Mouse (Mus musculus) liver, embryonic 13.5 days (tissue): ENCODE data around the gene Tmprss12. TPM values are rescaled to one million over a fixed set of nuclear protein-coding genes. Genes with fewer than 3 reads are reported as not detected.
"Not testable (repeated sequence)": the region's sequence is repeated elsewhere in the genome, so short reads cannot be mapped to it uniquely, and the experiment has no call there.

Source experiments
- ATAC-seq: fragments of 200-750 bp; cut with Nextera tagmentation; 2 replicates; pipeline ENCODE4 v1.8.0; 2017; ENCODE audit warnings: low read depth, mild to moderate bottlenecking, moderate number of reproducible peaks, moderate library complexity
- DNase-seq: peaks from one replicate; pipeline ENCODE4 v3.0.0; 2022
- H3K27ac ChIP-seq: fragments of 300-500 bp; sonication (generic); 2 replicates; pipeline ENCODE4 v1.5.1; 2015; ENCODE audit warnings: moderate library complexity, mild to moderate bottlenecking, inconsistent platforms
- H3K27me3 ChIP-seq: fragments of 300-500 bp; sonication (generic); 2 replicates; pipeline ENCODE4 v1.6.1; 2015; ENCODE audit warnings: mild to moderate bottlenecking, inconsistent platforms
- H3K36me3 ChIP-seq: fragments of 300-500 bp; sonication (generic); 2 replicates; pipeline ENCODE4 v1.6.1; 2015; ENCODE audit warnings: mild to moderate bottlenecking, inconsistent platforms
- H3K4me1 ChIP-seq: fragments of 300-500 bp; sonication (generic); replicated peaks from 2 replicates; pipeline ENCODE4 v1.6.1; 2015; ENCODE audit warnings: inconsistent platforms
- H3K4me2 ChIP-seq: fragments of 300-500 bp; sonication (generic); 2 replicates; pipeline ENCODE4 v1.6.1; 2015; ENCODE audit warnings: inconsistent platforms, mild to moderate bottlenecking, moderate library complexity
- H3K4me3 ChIP-seq: fragments of 300-500 bp; sonication (generic); replicated peaks from 2 replicates; pipeline ENCODE4 v1.5.1; 2015; ENCODE audit warnings: mild to moderate bottlenecking, inconsistent platforms
- H3K9ac ChIP-seq: fragments of 300-500 bp; sonication (generic); 2 replicates; pipeline ENCODE4 v1.6.1; 2015; ENCODE audit warnings: mild to moderate bottlenecking, inconsistent platforms
- H3K9me3 ChIP-seq: fragments of 300-500 bp; sonication (generic); replicated peaks from 2 replicates; pipeline ENCODE4 v1.6.1; 2016; ENCODE audit warnings: inconsistent platforms
- WGBS: fragments of 180-500 bp; shearing (Covaris S2); methylation state at CpG from one replicate; pipeline ENCODE4 v1.1.7; 2015; ENCODE audit not compliant: insufficient replicate concordance; 5-methylcytosine and 5-hydroxymethylcytosine counted together
- polyA plus RNA-seq: library from polyadenylated mRNA; unstranded; fragments of >200 nt; fragmentation: Nextera tagmentation; extraction: Ambion mirVana; gene quantifications from 2 replicates; pipeline ENCODE4 v1.2.1, GENCODE M21; 2015

The Tmprss12 gene
- polyA plus RNA-seq, 1 experiment from 2014 or later = not detected

- H3K9ac ChIP-seq, ATAC-seq, H3K4me1 ChIP-seq, H3K36me3 ChIP-seq, H3K27me3 ChIP-seq, H3K9me3 ChIP-seq, DNase-seq, H3K27ac ChIP-seq, H3K4me3 ChIP-seq, H3K4me2 ChIP-seq: not testable (repeated sequence)
- 76% methylated on average over 10 of the region's 10 CpGs for WGBS
Measured at GRCm38 (mm10) chr15:100329336-100329735, 48.7 kb downstream of the Tmprss12 start.

DNA sequence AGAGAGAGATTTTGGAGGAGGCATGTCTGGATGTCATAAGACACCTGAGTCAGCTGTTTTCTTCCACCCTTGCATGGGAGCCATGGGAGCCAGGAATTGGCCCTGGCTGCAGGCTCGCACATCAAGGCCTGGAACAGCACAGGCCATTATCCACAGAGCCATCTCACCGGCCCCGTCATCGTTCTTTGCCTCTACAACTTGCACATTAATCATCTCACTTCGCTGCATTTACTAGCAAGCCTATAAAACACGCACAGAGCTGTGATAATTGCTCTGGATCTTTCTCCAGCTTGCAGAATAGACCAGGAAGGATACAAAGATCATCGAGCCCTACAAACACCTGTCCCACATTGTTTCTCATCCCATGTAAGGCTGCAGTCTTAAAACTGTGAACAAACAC lies 50.1 kb downstream of the Tmprss12 start:
- DNase-seq (no peak), ATAC-seq (no peak)
- H3K4me3 ChIP-seq = no peak overlapping the region
- 79% methylated on average over 7 of the region's 7 CpGs for WGBS
- H3K27me3 ChIP-seq = no peaks in the 10 kb centered on the region
- no peaks in the 10 kb centered on the region for H3K4me1 ChIP-seq
- no peak overlapping the region for H3K27ac ChIP-seq
- no peak overlapping the region for H3K9ac ChIP-seq
- H3K4me2 ChIP-seq = no peak overlapping the region
- no peaks in the 10 kb centered on the region for H3K9me3 ChIP-seq
- no peaks in the 10 kb centered on the region for H3K36me3 ChIP-seq

DNA sequence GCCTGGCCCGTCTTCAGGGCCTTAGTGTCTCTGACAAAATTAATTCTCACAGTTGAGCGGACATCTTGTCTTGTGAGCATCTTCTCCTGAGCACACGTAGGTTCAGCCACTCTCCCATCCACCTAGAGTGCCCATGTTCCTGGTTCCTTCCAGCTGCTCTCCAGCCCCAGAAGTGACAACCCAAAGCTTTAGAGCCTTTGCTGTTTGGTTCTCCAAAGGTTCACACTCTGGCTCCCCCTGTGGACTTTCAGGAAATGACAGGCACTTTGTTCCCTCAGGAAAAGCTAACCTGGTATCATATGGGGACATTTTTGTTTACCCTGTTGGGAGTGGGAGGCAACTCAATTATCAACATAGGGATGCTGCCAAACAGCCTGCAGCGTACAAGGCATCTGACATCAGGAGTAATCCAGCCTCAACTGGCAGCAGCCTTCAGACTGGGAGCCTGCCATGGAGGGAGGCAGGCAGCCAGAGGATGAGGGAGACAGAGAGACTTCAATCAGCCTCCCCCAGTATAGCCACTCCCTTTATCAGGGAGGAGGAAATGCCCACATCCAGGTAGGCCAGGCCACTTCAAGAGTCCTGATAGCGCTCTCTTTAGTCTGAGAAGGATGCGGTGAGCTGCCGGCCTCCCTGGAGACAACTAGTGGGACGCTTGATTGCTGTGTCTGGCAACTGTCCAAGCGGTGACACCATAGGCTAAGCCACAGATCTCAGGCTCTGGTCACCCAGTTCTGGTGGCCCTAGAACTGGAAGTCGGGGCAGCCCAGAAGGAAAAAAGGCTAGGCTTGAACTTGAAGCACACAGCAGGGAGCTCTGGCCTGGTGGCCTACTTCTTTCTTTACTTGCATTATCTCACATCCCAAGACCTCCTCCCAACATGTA lies 51.7 kb downstream of the Tmprss12 start:
- 17% methylated on average over 2 of the region's 10 CpGs for WGBS
- ATAC-seq (peak; percentile 18; the same call in 1 of the 2 replicates), DNase-seq (peak; percentile 23)
- H3K4me1 ChIP-seq, H3K4me2 ChIP-seq, H3K27me3 ChIP-seq, H3K9ac ChIP-seq, H3K4me3 ChIP-seq, H3K9me3 ChIP-seq, H3K36me3 ChIP-seq, H3K27ac ChIP-seq: not testable (repeated sequence)

- no peak within 1 kb of the TSS for H3K4me3 ChIP-seq
- DNase-seq (no peak), ATAC-seq (no peak)
- no peak within 1 kb of the TSS for H3K27ac ChIP-seq
- no peak within 1 kb of the TSS for H3K9ac ChIP-seq
- no peaks in the 10 kb centered on the region for H3K27me3 ChIP-seq
- H3K36me3 ChIP-seq = no peaks in the 10 kb centered on the region
- H3K9me3 ChIP-seq = no peaks in the 10 kb centered on the region
- no peak within 1 kb of the TSS for H3K4me2 ChIP-seq
- no peaks in the 10 kb centered on the region for H3K4me1 ChIP-seq
- 83% methylated on average over 10 of the region's 10 CpGs for WGBS
Measured at GRCm38 (mm10) chr15:100334629-100335028, 54.0 kb downstream of the Tmprss12 start, which contains the start of gene Mettl7a3. Gene Mettl7a3 (plus strand): TSS chr15:100334929.

- not testable (repeated sequence) for DNase-seq, H3K9me3 ChIP-seq, H3K36me3 ChIP-seq, H3K27ac ChIP-seq, H3K4me1 ChIP-seq, H3K4me3 ChIP-seq, H3K27me3 ChIP-seq, H3K9ac ChIP-seq, H3K4me2 ChIP-seq
- ATAC-seq = peak; percentile 79
Measured at GRCm38 (mm10) chr15:100337328-100337727, 56.7 kb downstream of the Tmprss12 start.

- not testable (repeated sequence) for H3K4me2 ChIP-seq, H3K9me3 ChIP-seq, H3K4me3 ChIP-seq, H3K27ac ChIP-seq, H3K27me3 ChIP-seq, H3K4me1 ChIP-seq, H3K36me3 ChIP-seq, H3K9ac ChIP-seq
- WGBS = 28% methylated on average over 10 of the region's 10 CpGs
- peak; percentile 43 for DNase-seq
- peak; percentile 61 for ATAC-seq
Measured at GRCm38 (mm10) chr15:100337847-100338246, 57.2 kb downstream of the Tmprss12 start.

DNA sequence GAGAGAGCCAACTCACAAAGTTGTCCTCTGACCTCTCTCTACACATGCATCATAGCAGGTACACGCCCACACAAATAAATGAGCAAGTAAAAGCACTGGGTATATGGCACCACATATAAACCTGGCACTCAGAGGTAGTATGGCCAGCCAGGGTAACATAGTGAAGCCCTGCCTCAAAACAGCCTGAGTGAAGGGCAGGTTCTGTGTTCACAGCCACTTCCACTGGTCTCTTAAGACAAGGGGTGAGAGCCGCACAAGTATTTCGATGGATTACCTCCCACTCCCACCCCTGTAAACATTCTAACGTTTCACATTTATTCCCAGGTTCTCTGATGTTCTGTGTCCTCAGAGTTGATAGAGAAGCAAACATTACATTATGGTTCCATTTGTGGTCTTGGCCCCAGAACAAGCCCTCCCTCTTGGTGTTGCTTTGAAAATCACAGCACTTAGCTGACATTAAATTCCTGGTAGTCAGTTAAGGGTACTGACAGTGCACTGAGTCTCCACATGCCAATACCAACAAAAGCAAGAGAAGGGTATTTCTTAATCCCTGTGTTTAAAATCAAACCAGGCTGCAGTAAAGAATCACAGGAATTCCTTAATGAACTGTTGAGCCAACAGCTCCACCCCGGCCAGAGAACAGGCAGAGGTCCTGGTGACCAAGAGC lies 60.8 kb downstream of the Tmprss12 start:
- WGBS = 71% methylated on average over 5 of the region's 5 CpGs
- not testable (repeated sequence) for H3K4me2 ChIP-seq, ATAC-seq, DNase-seq, H3K36me3 ChIP-seq, H3K9me3 ChIP-seq, H3K27ac ChIP-seq, H3K4me1 ChIP-seq, H3K27me3 ChIP-seq, H3K9ac ChIP-seq, H3K4me3 ChIP-seq

Other genes with a start within 250 kb of the Tmprss12 start
- gene Dip2b, start 242.2 kb upstream of the Tmprss12 start, polyA plus RNA-seq = 2.1 and 2.2 TPM in 2 replicates
- 46.5 and 51.3 TPM in 2 replicates for gene Atf1, start 53.0 kb upstream of the Tmprss12 start, polyA plus RNA-seq
- gene Mettl7a1, start 23.3 kb downstream of the Tmprss12 start, polyA plus RNA-seq = 6.6 and 7.7 TPM in 2 replicates
- gene Mettl7a3, start 54.1 kb downstream of the Tmprss12 start, polyA plus RNA-seq = not detected in 2 replicates
- not detected in 2 replicates for gene Methig1, start 72.3 kb downstream of the Tmprss12 start, polyA plus RNA-seq
- not detected in 2 replicates for gene Mettl7a2, start 72.4 kb downstream of the Tmprss12 start, polyA plus RNA-seq
- gene Higd1c, start 83.7 kb downstream of the Tmprss12 start, polyA plus RNA-seq = not detected in 2 replicates
- gene Gm5475, start 141.3 kb downstream of the Tmprss12 start, polyA plus RNA-seq = not detected in 2 replicates
- gene Slc11a2, start 144.2 kb downstream of the Tmprss12 start, polyA plus RNA-seq = 46.8 and 57.1 TPM in 2 replicates
- 14.4 and 15.0 TPM in 2 replicates for gene Letmd1, start 188.2 kb downstream of the Tmprss12 start, polyA plus RNA-seq
- gene Csrnp2, start 214.7 kb downstream of the Tmprss12 start, polyA plus RNA-seq = 1.1 and 1.3 TPM in 2 replicates